Mouse (Mus musculus): Measurements from ENCODE around the gene Gad1. TPM values are rescaled to one million over a fixed set of nuclear protein-coding genes. Genes with fewer than 3 reads are reported as not detected.
A peak's percentile ranks its signal among the peaks of the same experiment; 100 is the strongest.

Gene Gad1
- polyA plus RNA-seq, 1 experiment from 2014 or later = 46.4 TPM

DNA sequence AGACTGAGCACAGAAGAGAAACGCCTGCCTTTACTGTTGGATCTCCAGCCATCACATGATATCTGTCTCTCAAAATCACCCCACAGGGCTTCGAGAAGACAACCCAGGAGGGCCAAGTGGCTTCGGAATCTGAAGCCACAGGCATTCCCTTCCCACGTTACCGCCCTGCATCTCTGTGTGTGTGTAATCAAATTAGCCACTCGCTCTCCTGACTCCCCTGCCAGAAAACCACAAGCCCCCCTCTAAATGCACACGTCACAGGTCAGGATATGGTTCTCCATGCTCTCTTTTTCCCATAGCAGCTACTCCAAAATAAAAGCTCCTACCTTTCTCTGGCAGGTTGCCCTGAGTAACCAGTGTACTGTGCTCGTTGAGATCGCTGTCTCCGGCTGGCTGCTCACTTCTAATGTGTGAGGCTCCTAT lies 76.5 kb downstream of the Gad1 start:
- H3K4me1 ChIP-seq (ENCODE audit: control insufficient read depth, insufficient read depth, low read length) = peaks cover 12% of the 10 kb centered on the region
- H3K4me2 ChIP-seq (ENCODE audit: low read length) = peak overlapping the region; percentile 40
- H3K27me3 ChIP-seq (replicated peaks; ENCODE audit: control insufficient read depth, insufficient read depth, low read length) = no peaks in the 10 kb centered on the region
- peak overlapping the region; percentile 40 for H3K9ac ChIP-seq (ENCODE audit: low read length)
- DNase-seq (ENCODE audit: low spot score) = peak; percentile 90
- no peak overlapping the region for H3K4me3 ChIP-seq (ENCODE audit: low read depth, low read length)
- no peaks in the 10 kb centered on the region for H3K9me3 ChIP-seq (replicated peaks; ENCODE audit: control insufficient read depth, low read length)
- ATAC-seq = peak; percentile 89
- 14% methylated on average over 10 of the region's 10 CpGs for WGBS
- H3K36me3 ChIP-seq (ENCODE audit: control insufficient read depth, insufficient read depth, low read length) = no peaks in the 10 kb centered on the region
- H3K27ac ChIP-seq (ENCODE audit: low read depth, low read length) = no peak overlapping the region

DNA sequence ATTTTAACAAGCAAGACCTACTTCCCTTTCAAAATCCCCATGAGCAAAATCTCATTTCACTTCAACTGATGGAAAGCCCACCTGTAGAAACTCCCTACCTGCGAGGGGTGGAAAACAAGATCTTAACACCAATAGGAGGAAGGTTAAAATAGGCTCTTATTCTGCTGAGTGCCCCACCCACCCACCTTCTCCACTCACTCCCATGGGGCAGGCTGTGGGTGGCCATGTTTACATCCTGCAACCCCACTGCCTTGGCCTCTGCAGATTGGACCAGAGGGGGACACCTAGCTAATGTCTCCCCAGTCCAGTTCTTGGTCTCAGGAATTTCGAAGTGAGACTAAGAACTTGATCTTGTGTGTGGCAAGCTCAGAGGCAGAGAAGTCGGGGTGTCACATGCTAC lies 77.0 kb downstream of the Gad1 start:
- no peak for DNase-seq (ENCODE audit: low spot score)
- Histone ChIP-seq H3K9ac (ENCODE audit: low read length) (no peak overlapping the region), H3K9me3 (replicated peaks; ENCODE audit: control insufficient read depth, low read length) (no peaks in the 10 kb centered on the region), H3K27ac (ENCODE audit: low read depth, low read length) (no peak overlapping the region), H3K36me3 (ENCODE audit: control insufficient read depth, insufficient read depth, low read length) (no peaks in the 10 kb centered on the region), H3K4me3 (ENCODE audit: low read depth, low read length) (no peak overlapping the region), H3K27me3 (replicated peaks; ENCODE audit: control insufficient read depth, insufficient read depth, low read length) (no peaks in the 10 kb centered on the region), H3K4me1 (ENCODE audit: control insufficient read depth, insufficient read depth, low read length) (peaks cover 12% of the 10 kb centered on the region), H3K4me2 (ENCODE audit: low read length) (peak overlapping the region; percentile 40)
- 67% methylated on average over 3 of the region's 3 CpGs for WGBS
- ATAC-seq = no peak

DNA sequence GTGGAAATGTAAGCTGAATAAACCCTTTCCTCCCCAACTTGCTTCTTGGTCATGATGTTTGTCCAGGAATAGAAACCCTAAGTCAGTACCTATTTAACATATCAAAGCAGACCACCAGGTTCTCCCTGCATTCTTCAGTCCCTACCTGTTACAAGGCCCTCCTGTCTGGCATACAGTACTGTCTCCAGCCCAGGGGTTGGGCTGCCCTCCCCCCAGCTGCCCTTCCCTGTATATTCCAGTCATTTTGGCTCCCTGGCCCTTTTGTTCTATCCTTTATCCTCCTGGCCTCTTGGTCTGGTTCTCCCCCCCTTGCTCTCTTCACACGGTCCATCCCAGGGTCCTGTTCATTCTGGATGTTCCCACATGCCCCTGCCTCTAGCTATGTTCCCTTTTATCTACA lies 78.4 kb downstream of the Gad1 start:
- ATAC-seq (no peak), DNase-seq (ENCODE audit: low spot score) (no peak)
- H3K27me3 ChIP-seq (replicated peaks; ENCODE audit: control insufficient read depth, insufficient read depth, low read length) = no peaks in the 10 kb centered on the region
- 95% methylated on average over 1 of the region's 1 CpGs for WGBS
- no peaks in the 10 kb centered on the region for H3K36me3 ChIP-seq (ENCODE audit: control insufficient read depth, insufficient read depth, low read length)
- no peak overlapping the region for H3K27ac ChIP-seq (ENCODE audit: low read depth, low read length)
- no peak overlapping the region for H3K4me3 ChIP-seq (ENCODE audit: low read depth, low read length)
- H3K9me3 ChIP-seq (replicated peaks; ENCODE audit: control insufficient read depth, low read length) = no peaks in the 10 kb centered on the region
- peaks cover 12% of the 10 kb centered on the region for H3K4me1 ChIP-seq (ENCODE audit: control insufficient read depth, insufficient read depth, low read length)
- H3K4me2 ChIP-seq (ENCODE audit: low read length) = no peak overlapping the region
- no peak overlapping the region for H3K9ac ChIP-seq (ENCODE audit: low read length)

DNA sequence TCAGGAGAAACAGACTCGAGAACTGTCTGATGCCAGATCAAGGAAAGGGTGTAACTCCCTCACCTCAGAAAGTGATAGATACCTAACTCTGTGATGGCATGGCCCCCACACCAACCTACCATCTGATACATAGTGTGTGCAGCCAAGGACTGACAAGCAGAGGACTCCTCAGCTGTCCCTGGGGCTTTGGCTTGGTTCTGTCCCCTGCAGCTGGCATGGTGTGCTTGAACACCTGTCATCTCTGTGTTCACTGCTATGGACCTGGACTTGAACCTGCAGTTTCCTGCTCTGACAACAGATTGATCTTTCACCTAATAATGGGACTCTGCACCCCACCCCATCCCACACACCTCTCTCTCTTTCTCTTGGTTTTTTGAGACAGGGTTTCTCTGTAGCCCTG lies 79.5 kb downstream of the Gad1 start:
- Histone ChIP-seq H3K27ac (ENCODE audit: low read depth, low read length) (no peak overlapping the region), H3K4me3 (ENCODE audit: low read depth, low read length) (no peak overlapping the region), H3K36me3 (ENCODE audit: control insufficient read depth, insufficient read depth, low read length) (no peaks in the 10 kb centered on the region), H3K9me3 (replicated peaks; ENCODE audit: control insufficient read depth, low read length) (no peaks in the 10 kb centered on the region), H3K4me1 (ENCODE audit: control insufficient read depth, insufficient read depth, low read length) (peaks cover 12% of the 10 kb centered on the region), H3K4me2 (ENCODE audit: low read length) (no peak overlapping the region), H3K9ac (ENCODE audit: low read length) (no peak overlapping the region), H3K27me3 (replicated peaks; ENCODE audit: control insufficient read depth, insufficient read depth, low read length) (no peaks in the 10 kb centered on the region)
- DNase-seq (ENCODE audit: low spot score) (no peak), ATAC-seq (no peak)
- 90% methylated on average over 1 of the region's 1 CpGs for WGBS

DNA sequence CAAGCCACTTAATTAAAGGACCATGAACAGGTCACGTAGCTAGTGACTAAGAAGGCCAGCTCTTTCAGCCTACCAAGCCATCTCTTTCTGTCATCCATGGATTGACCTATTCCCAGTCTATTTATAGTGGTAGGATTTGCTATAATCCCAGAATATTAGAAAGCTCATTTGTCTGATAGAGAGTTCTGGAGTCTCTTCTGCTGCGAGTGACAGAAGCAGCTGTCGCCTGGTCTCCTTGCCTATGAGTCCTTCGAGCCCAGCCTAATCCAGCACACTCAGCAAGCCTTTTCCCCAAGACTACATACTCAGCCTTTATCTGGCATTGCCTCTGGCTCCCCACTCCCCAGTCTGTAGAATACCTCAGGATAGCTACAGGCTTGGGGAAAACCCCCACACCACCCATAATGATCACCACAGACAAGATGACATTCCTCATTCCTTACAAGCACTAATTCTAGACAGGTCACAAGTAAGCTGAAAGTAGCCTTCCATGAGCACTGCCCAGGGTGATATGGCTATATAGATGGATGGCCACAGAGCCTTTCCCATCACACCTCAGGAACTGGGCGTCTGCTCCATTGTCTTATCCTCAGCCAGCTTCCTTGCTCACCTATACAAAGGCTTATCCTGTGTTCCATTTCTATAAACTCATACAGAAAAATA lies 81.3 kb downstream of the Gad1 start:
- DNase-seq (ENCODE audit: low spot score) (no peak), ATAC-seq (no peak)
- H3K27ac ChIP-seq (ENCODE audit: low read depth, low read length) = no peak overlapping the region
- H3K36me3 ChIP-seq (ENCODE audit: control insufficient read depth, insufficient read depth, low read length) = no peaks in the 10 kb centered on the region
- H3K4me3 ChIP-seq (ENCODE audit: low read depth, low read length) = no peak overlapping the region
- peaks cover 10% of the 10 kb centered on the region for H3K4me1 ChIP-seq (ENCODE audit: control insufficient read depth, insufficient read depth, low read length)
- no peak overlapping the region for H3K9ac ChIP-seq (ENCODE audit: low read length)
- 92% methylated on average over 5 of the region's 5 CpGs for WGBS
- H3K4me2 ChIP-seq (ENCODE audit: low read length) = no peak overlapping the region
- no peaks in the 10 kb centered on the region for H3K27me3 ChIP-seq (replicated peaks; ENCODE audit: control insufficient read depth, insufficient read depth, low read length)
- no peaks in the 10 kb centered on the region for H3K9me3 ChIP-seq (replicated peaks; ENCODE audit: control insufficient read depth, low read length)

DNA sequence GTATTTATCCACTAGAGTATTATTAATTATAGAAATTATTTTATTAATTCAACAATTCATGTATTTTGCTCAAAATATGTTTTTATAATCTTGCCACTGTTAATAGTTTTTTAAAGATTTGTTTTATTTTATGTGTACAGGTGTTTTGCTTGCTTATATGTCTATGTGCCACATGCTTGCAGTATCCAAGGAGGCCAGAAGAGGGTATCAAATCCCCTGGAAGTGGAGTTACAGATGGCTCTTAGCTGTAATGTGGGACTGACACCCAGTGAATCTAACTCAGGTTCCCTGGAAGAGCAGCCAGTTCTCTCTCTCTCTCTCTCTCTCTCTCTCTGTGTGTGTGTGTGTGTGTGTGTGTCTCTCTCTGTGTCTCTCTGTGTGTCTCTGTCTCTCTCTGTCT lies 88.1 kb downstream of the Gad1 start:
- Histone ChIP-seq H3K36me3 (ENCODE audit: control insufficient read depth, insufficient read depth, low read length) (no peaks in the 10 kb centered on the region), H3K27ac (ENCODE audit: low read depth, low read length) (no peak overlapping the region), H3K4me2 (ENCODE audit: low read length) (no peak overlapping the region), H3K4me3 (ENCODE audit: low read depth, low read length) (no peak overlapping the region), H3K27me3 (replicated peaks; ENCODE audit: control insufficient read depth, insufficient read depth, low read length) (no peaks in the 10 kb centered on the region), H3K9me3 (replicated peaks; ENCODE audit: control insufficient read depth, low read length) (no peaks in the 10 kb centered on the region), H3K4me1 (ENCODE audit: control insufficient read depth, insufficient read depth, low read length) (no peaks in the 10 kb centered on the region; the same call in 1 of the 2 replicates), H3K9ac (ENCODE audit: low read length) (no peak overlapping the region)
- ATAC-seq (no peak), DNase-seq (ENCODE audit: low spot score) (no peak)

DNA sequence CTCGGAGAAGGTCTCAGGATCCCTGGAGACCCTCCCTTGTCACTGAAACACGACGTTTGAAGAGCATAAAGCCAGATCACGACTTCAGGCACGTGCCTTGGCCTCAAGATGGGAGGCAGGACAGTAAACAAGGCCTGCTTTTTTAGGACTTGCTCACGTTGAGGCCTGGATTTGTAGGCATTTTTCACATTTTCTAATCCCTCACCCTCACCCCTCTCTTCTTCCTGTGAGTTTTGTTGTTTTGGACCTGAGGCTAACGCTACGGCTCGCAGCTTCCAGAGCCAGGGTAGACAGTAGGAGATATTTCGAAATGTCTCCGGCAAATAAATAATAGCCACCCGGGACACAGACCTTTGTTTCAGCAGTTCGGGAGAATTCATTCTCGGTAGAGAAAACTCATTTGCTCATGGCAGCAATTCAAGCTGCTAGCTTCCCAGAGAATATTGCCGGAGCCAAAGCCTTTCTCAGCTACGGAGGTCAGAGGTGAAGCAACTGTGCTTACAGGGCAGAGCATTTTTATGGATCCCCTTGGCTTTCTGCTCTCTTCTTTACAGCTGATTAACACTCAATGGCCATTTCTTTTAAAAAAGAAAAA lies 90.2 kb downstream of the Gad1 start:
- Histone ChIP-seq H3K9me3 (replicated peaks; ENCODE audit: control insufficient read depth, low read length) (no peaks in the 10 kb centered on the region), H3K27ac (ENCODE audit: low read depth, low read length) (no peak overlapping the region), H3K36me3 (ENCODE audit: control insufficient read depth, insufficient read depth, low read length) (no peaks in the 10 kb centered on the region), H3K27me3 (replicated peaks; ENCODE audit: control insufficient read depth, insufficient read depth, low read length) (no peaks in the 10 kb centered on the region), H3K9ac (ENCODE audit: low read length) (no peak overlapping the region), H3K4me3 (ENCODE audit: low read depth, low read length) (no peak overlapping the region), H3K4me1 (ENCODE audit: control insufficient read depth, insufficient read depth, low read length) (no peaks in the 10 kb centered on the region; the same call in 1 of the 2 replicates), H3K4me2 (ENCODE audit: low read length) (no peak overlapping the region)
- peak; percentile 41 for DNase-seq (ENCODE audit: low spot score)
- 48% methylated on average over 16 of the region's 16 CpGs for WGBS
- ATAC-seq = no peak

DNA sequence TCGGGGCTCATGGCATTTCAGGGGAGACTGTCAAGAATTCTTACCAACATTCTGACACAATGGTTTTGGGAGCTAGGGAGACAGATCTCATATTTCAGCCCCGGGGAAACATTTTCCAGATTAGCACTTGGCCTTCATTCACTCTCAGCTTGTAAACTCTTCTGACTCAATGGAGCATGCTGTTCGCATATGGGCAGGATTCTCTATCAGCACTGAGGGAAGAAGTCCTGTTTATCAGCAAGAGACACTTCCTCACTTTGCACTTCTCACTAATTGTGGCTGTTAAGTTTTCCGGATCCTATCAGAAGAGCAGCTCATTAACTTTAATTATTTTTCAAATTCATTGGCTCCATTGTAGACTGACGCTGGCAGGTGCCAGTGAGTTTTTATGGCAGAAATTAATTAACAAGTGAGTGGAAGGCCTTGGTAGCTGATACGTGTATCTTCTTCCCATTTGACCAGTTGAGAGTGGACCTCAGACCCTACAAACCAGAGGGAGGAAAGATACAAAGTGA lies 92.5 kb downstream of the Gad1 start:
- Histone ChIP-seq H3K9ac (ENCODE audit: low read length) (no peak overlapping the region), H3K4me1 (ENCODE audit: control insufficient read depth, insufficient read depth, low read length) (no peaks in the 10 kb centered on the region; the same call in 1 of the 2 replicates), H3K9me3 (replicated peaks; ENCODE audit: control insufficient read depth, low read length) (no peaks in the 10 kb centered on the region), H3K4me2 (ENCODE audit: low read length) (no peak overlapping the region), H3K27me3 (replicated peaks; ENCODE audit: control insufficient read depth, insufficient read depth, low read length) (no peaks in the 10 kb centered on the region), H3K4me3 (ENCODE audit: low read depth, low read length) (no peak overlapping the region), H3K36me3 (ENCODE audit: control insufficient read depth, insufficient read depth, low read length) (no peaks in the 10 kb centered on the region), H3K27ac (ENCODE audit: low read depth, low read length) (no peak overlapping the region)
- 54% methylated on average over 6 of the region's 6 CpGs for WGBS
- no peak for DNase-seq (ENCODE audit: low spot score)
- no peak for ATAC-seq

DNA sequence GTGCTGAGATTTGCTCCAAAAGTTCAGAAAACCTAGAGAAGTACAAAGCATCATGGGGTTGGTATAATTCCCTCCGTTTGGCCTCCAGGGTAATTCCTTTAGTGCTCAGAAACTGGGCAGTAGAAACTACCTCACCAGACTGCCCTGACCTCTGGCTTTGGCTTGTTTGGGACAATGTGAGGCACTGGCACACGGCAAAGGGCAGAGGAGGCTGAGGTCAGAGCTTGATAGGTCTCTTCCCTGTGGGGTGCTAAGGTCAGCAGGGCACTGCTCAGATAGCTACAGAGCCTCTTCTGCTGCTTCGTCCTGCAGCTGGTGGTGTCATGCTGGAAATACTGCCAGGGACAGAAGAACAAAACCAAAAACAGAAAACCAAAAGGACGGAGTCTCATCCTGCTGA lies 94.8 kb downstream of the Gad1 start:
- no peaks in the 10 kb centered on the region for H3K9me3 ChIP-seq (replicated peaks; ENCODE audit: control insufficient read depth, low read length)
- no peak overlapping the region for H3K27ac ChIP-seq (ENCODE audit: low read depth, low read length)
- DNase-seq (ENCODE audit: low spot score) = no peak
- no peak overlapping the region for H3K4me3 ChIP-seq (ENCODE audit: low read depth, low read length)
- no peak for ATAC-seq
- 58% methylated on average over 4 of the region's 4 CpGs for WGBS
- no peaks in the 10 kb centered on the region for H3K27me3 ChIP-seq (replicated peaks; ENCODE audit: control insufficient read depth, insufficient read depth, low read length)
- H3K36me3 ChIP-seq (ENCODE audit: control insufficient read depth, insufficient read depth, low read length) = no peaks in the 10 kb centered on the region
- H3K4me1 ChIP-seq (ENCODE audit: control insufficient read depth, insufficient read depth, low read length) = no peaks in the 10 kb centered on the region; the same call in 1 of the 2 replicates
- no peak overlapping the region for H3K4me2 ChIP-seq (ENCODE audit: low read length)
- H3K9ac ChIP-seq (ENCODE audit: low read length) = no peak overlapping the region
